Mouse (Mus musculus) heart, postnatal 0 days (tissue): ENCODE results near the gene Eif3i. TPM values are rescaled to one million over a fixed set of nuclear protein-coding genes. Genes with fewer than 3 reads are reported as not detected.

Source experiments
- ATAC-seq: fragments of 200-750 bp; cut with Nextera tagmentation; 2 replicates; pipeline ENCODE4 v1.8.0; 2017; ENCODE audit warnings: low read depth, moderate number of reproducible peaks, moderate library complexity; ENCODE audit not compliant: insufficient read depth
- DNase-seq: peaks from one replicate; pipeline ENCODE4 v3.0.0-alpha.2; 2016; ENCODE audit warnings: low spot score
- H3K27ac ChIP-seq: fragments of 300-500 bp; sonication (generic); 2 replicates; pipeline ENCODE4 v1.5.1; 2014; ENCODE audit warnings: low read depth, mild to moderate bottlenecking
- H3K27me3 ChIP-seq: fragments of 300-500 bp; sonication (generic); 2 replicates; pipeline ENCODE4 v1.6.1; 2014; ENCODE audit warnings: low read length, mixed read lengths; ENCODE audit not compliant: control insufficient read depth, insufficient read depth
- H3K36me3 ChIP-seq: fragments of 300-500 bp; sonication (generic); replicated peaks from 2 replicates; pipeline ENCODE4 v1.6.1; 2014; ENCODE audit warnings: low read length, mixed read lengths; ENCODE audit not compliant: control insufficient read depth, insufficient read depth
- H3K4me1 ChIP-seq: fragments of 300-500 bp; sonication (generic); 2 replicates; pipeline ENCODE4 v1.6.1; 2014; ENCODE audit warnings: antibody characterized with exemption; ENCODE audit not compliant: control insufficient read depth, insufficient read depth
- H3K4me2 ChIP-seq: fragments of 300-500 bp; sonication (generic); 2 replicates; pipeline ENCODE4 v1.6.1; 2014; ENCODE audit warnings: low read depth, mild to moderate bottlenecking, low read length, moderate library complexity
- H3K4me3 ChIP-seq: fragments of 300-500 bp; sonication (generic); 2 replicates; pipeline ENCODE4 v1.5.1; 2014; ENCODE audit warnings: low read depth, low read length
- H3K9ac ChIP-seq: fragments of 300-500 bp; sonication (generic); replicated peaks from 2 replicates; pipeline ENCODE4 v1.6.1; 2014; ENCODE audit warnings: low read depth, low read length, mixed read lengths
- H3K9me3 ChIP-seq: fragments of 300-500 bp; sonication (generic); replicated peaks from 2 replicates; pipeline ENCODE4 v1.6.1; 2016; ENCODE audit warnings: low read length; ENCODE audit not compliant: control insufficient read depth
- CTCF ChIP-seq: IDR thresholded peaks from 2 replicates; pipeline ENCODE4 v1.5.1; 2016; ENCODE audit warnings: antibody characterized with exemption, control low read depth, low read depth
- EP300 ChIP-seq: IDR thresholded peaks from 2 replicates; pipeline ENCODE4 v1.6.1; 2016; ENCODE audit warnings: antibody characterized with exemption, low read depth
- WGBS: fragments of 180-500 bp; shearing (Covaris S2); extraction: QIAGEN DNeasy Blood & Tissue Kit; methylation state at CpG from one replicate; pipeline ENCODE4 v1.1.7; 2014; 5-methylcytosine and 5-hydroxymethylcytosine counted together
- polyA plus RNA-seq: library from polyadenylated mRNA; unstranded; fragments of >200 nt; fragmentation: Nextera tagmentation; extraction: Ambion mirVana; gene quantifications from 2 replicates; pipeline ENCODE4 v1.2.1, GENCODE M21; 2015
- total RNA-seq: library from RNA; depleted of rRNA; stranded (reverse); fragments of >200 nt; gene quantifications from 2 replicates; pipeline ENCODE4 v1.2.3, GENCODE M21; 2014; ENCODE audit warnings: low replicate concordance

The Eif3i gene
- total and polyA plus RNA-seq, 2 experiments from 2014 or later: 169 to 408 TPM

DNA sequence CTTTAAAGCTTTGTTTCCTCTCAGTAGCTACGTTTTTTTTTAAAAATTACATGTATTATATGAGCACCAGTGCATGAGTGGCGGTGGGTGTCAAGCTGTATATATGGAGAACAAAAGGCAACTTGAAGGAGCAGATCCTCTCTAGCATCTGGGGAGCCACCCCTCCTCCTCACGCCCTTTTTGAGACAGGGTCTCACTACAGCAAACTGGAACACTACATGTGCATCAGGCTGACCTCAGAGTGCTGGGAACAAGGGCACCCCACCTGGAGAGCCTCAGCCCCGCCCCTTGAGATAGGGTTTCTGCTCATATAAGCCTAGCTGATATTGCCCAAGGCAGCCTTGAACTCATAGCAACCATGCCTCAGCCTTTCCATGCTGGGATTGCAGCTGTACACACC is 25.0 kb upstream of the Eif3i start:
- TF ChIP-seq CTCF: no peak
- no peak for TF ChIP-seq EP300
- peaks cover 30% of the 10 kb centered on the region for H3K4me1 ChIP-seq
- DNase-seq (no peak), ATAC-seq (no peak)
- H3K36me3 ChIP-seq: peaks cover 53% of the 10 kb centered on the region
- H3K27me3 ChIP-seq: no peaks in the 10 kb centered on the region
- H3K4me3 ChIP-seq: no peak overlapping the region
- H3K9me3 ChIP-seq: no peaks in the 10 kb centered on the region
- H3K4me2 ChIP-seq: 0 out of 2 replicates have a peak overlapping the region, but pooled peaks have one; percentile 84
- no peak overlapping the region for H3K9ac ChIP-seq
- WGBS: 50% methylated on average over 4 of the region's 4 CpGs
- H3K27ac ChIP-seq: peak overlapping the region; percentile 89; the same call in 1 of the 2 replicates

- Histone ChIP-seq H3K27ac (peak overlapping the region; percentile 89), H3K27me3 (no peaks in the 10 kb centered on the region), H3K4me1 (peaks cover 30% of the 10 kb centered on the region), H3K4me3 (peak overlapping the region; percentile 65), H3K4me2 (peak overlapping the region; percentile 84), H3K36me3 (peaks cover 48% of the 10 kb centered on the region), H3K9me3 (no peaks in the 10 kb centered on the region), H3K9ac (peak overlapping the region; percentile 29; the same call in 1 of the 2 replicates)
- DNase-seq (peak; percentile 53), ATAC-seq (peak; percentile 19; the same call in 1 of the 2 replicates)
- TF ChIP-seq CTCF: no peak
- TF ChIP-seq EP300: no peak
- whole genome bisulfite sequencing: 3% methylated on average over 6 of the region's 6 CpGs
Observed at GRCm38 (mm10) chr4:129625029-129625370, 24.6 kb upstream of the Eif3i start.

DNA sequence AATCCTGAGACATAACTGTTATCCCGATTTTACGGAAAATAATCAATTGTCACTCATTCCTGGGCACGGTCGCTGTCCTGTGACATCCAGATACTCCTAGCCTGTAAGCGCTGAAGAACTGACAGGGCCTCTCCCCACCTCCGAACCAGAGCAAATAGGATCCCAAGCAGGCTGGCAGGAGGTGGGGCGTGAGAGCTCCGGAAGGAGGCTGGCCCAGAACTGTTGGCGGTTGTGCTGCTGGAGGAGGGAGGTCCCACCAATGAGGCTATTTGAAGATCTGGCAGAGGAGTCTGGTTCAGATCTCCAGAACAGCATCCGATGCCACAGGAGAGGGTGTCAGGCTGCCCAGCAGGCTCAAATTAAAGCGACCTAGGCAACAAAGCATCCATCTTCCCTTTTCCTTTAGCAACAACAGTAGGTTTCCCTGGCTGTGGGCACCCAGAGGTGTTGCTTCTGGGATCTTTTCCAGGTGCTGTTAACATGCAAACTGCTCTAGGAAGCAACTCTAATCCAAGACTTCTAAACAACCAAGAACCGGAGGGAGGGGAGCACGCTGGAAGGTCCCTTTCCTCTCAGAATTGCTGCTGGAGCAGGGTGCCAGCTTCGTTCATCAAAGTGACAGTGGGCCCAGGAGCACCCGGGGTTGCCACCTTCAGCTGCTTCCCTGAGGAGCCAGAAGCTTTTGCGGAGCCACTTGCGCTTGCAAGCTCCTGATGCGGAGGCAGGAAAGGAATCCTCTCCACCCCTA is 24.0 kb upstream of the Eif3i start:
- Histone ChIP-seq H3K27ac (peak overlapping the region; percentile 89), H3K4me1 (peaks cover 30% of the 10 kb centered on the region), H3K36me3 (peaks cover 43% of the 10 kb centered on the region), H3K27me3 (no peaks in the 10 kb centered on the region), H3K9me3 (no peaks in the 10 kb centered on the region), H3K4me2 (peak overlapping the region; percentile 84), H3K4me3 (peak overlapping the region; percentile 65), H3K9ac (peak overlapping the region; percentile 71)
- DNase-seq (peak; percentile 96), ATAC-seq (peak; percentile 92)
- WGBS: 2% methylated on average over 18 of the region's 18 CpGs
- TF ChIP-seq CTCF (no peak), EP300 (0 out of 2 replicates have a peak, but pooled peaks have one; percentile 8)

GRCm38 (mm10) chr4:129623681-129624091 is 23.2 kb upstream of the Eif3i start, which contains the start of gene Ccdc28b:
TSS of gene Ccdc28b (minus strand) at chr4:129623947.
- peak; percentile 30 for ATAC-seq
- peaks cover 35% of the 10 kb centered on the region for H3K36me3 ChIP-seq
- H3K4me3 ChIP-seq: peak within 1 kb of the TSS; percentile 65
- peak; percentile 74 for DNase-seq
- H3K4me1 ChIP-seq: peaks cover 30% of the 10 kb centered on the region
- peak within 1 kb of the TSS; percentile 89 for H3K27ac ChIP-seq
- WGBS: 1% methylated on average over 10 of the region's 10 CpGs
- H3K9me3 ChIP-seq: no peaks in the 10 kb centered on the region
- H3K27me3 ChIP-seq: no peaks in the 10 kb centered on the region
- peak within 1 kb of the TSS; percentile 84 for H3K4me2 ChIP-seq
- TF ChIP-seq EP300 (0 out of 2 replicates have a peak, but pooled peaks have one; percentile 13), CTCF (no peak)
- peak within 1 kb of the TSS; percentile 71 for H3K9ac ChIP-seq

DNA sequence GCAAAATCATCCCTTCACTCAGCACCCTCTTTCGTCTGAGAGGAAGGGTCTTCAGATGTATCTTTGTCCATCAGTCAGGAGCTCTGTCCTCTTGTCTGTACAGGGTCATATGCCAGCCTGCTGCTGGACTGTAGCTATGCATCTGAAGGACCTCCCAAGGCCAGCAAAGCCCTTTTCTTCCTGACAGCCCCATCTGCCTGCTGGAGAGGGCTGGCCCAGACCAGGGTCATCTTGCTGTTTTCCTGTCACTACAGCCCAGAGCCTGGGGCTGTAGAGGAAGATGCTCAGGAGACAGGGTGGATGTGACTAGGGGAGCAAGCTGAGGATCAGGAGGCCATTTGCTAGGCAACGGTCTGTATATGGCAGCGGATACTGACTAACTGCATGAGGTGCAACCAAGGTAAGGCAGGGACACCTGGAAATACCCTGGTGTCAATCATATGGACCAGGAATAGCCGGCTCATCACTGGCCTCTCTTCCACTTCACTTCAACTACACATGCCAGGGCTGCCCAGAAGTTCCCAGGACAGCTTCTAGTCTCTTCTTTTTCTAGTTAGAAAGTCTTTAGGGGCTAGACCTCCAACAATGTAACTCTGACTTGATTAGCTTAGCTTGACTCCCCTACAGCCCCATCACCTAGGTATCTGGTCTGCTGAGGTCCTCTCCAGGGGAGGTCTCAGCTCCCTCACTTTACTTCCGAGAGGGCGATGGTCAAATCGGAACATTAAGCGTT is 22.5 kb upstream of the Eif3i start:
- TF ChIP-seq EP300 (no peak), CTCF (no peak)
- WGBS: 14% methylated on average over 8 of the region's 8 CpGs

More for the DNA sequence above, 22.5 kb upstream of the Eif3i start:
- Histone ChIP-seq H3K36me3 (peaks cover 28% of the 10 kb centered on the region), H3K27ac (peak overlapping the region; percentile 89), H3K9ac (peak overlapping the region; percentile 71), H3K27me3 (no peaks in the 10 kb centered on the region), H3K4me3 (peak overlapping the region; percentile 65), H3K4me1 (peaks cover 37% of the 10 kb centered on the region), H3K4me2 (peak overlapping the region; percentile 84), H3K9me3 (no peaks in the 10 kb centered on the region)
- ATAC-seq (no peak), DNase-seq (no peak)
